Mouse (Mus musculus): ENCODE measurements around the gene Olfr558. TPM values are rescaled to one million over a fixed set of nuclear protein-coding genes. Genes with fewer than 3 reads are reported as not detected.

Olfr558 gene
- polyA plus RNA-seq (2016; fragmentation: Nextera tagmentation; extraction: Ambion mirVana): not detected in 2 replicates

DNA sequence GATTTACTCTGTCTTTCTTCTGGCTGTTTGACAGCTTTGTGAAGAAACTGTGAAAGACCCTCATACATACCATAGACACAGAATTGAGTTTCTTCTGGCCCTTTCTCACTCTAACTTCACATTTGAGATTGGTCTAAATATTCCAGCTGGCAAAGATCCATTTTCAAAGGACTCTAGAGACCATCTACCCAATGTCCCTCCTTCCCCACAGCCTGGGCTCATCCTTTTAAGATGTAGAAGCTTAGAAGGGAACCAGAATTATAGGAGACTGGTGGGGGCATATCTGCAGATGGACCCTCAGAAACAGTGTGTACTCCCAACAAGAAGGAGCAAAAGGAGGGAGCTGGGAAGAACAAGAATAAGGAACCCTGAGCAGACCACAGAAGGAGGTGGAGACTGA, at the start of gene Olfr558:
Gene Olfr558, plus strand, starts transcription at position 301 of the 400 bp plus-strand sequence.
- H3K4me1 ChIP-seq: no peaks in the 10 kb centered on the region
- H3K9ac ChIP-seq (replicated peaks): no peak within 1 kb of the TSS
- no peaks in the 10 kb centered on the region for H3K9me3 ChIP-seq
- H3K4me3 ChIP-seq: no peak within 1 kb of the TSS
- no peak within 1 kb of the TSS for H3K27ac ChIP-seq (replicated peaks)
- ATAC-seq (ENCODE audit: low FRiP score, low read depth): no peak
- no peaks in the 10 kb centered on the region for H3K36me3 ChIP-seq
- no peaks in the 10 kb centered on the region for H3K27me3 ChIP-seq
- no peak within 1 kb of the TSS for H3K4me2 ChIP-seq (replicated peaks)

DNA sequence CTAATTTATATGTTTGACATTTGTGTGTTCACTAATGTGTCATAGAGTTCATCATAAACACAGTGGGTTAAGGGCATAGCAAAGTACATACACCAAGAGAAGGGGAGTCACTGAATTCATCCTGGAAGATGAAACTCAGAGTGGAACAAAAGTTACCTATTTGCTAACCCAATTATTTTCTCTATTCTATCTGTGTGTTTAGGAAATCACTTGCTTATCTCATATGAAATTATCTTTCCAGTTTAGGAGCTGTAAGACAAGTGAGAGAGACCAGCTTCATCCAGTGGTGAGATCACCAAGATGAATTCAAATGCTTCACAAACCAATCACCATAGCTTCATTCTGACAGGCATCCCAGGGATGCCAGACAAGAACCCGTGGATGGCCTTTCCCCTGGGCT, 43.5 kb upstream of the Olfr558 start, which contains the start of gene Olfr555:
Gene Olfr555, plus strand, starts transcription at position 301 of the 400 bp plus-strand sequence.
- Histone ChIP-seq H3K4me1 (no peaks in the 10 kb centered on the region), H3K4me3 (no peak within 1 kb of the TSS), H3K36me3 (no peaks in the 10 kb centered on the region), H3K27me3 (no peaks in the 10 kb centered on the region), H3K27ac (replicated peaks) (no peak within 1 kb of the TSS), H3K9ac (replicated peaks) (no peak within 1 kb of the TSS), H3K4me2 (replicated peaks) (no peak within 1 kb of the TSS), H3K9me3 (no peaks in the 10 kb centered on the region)
- WGBS: 60% methylated on average over 1 of the region's 1 CpGs
- ATAC-seq (ENCODE audit: low FRiP score, low read depth): no peak

- Histone ChIP-seq H3K4me3 (no peak within 1 kb of the TSS), H3K4me2 (replicated peaks) (no peak within 1 kb of the TSS), H3K9ac (replicated peaks) (no peak within 1 kb of the TSS), H3K36me3 (no peaks in the 10 kb centered on the region), H3K27me3 (no peaks in the 10 kb centered on the region), H3K4me1 (no peaks in the 10 kb centered on the region), H3K27ac (replicated peaks) (no peak within 1 kb of the TSS), H3K9me3 (no peaks in the 10 kb centered on the region)
- WGBS: 41% methylated on average over 3 of the region's 3 CpGs
- no peak for ATAC-seq (ENCODE audit: low FRiP score, low read depth)
These were observed 37.4 kb upstream of the Olfr558 start, which contains the start of gene Olfr556 for GRCm38 (mm10) chr7:102664599-102664998. Olfr556 (plus strand) TSS chr7:102664899.

DNA sequence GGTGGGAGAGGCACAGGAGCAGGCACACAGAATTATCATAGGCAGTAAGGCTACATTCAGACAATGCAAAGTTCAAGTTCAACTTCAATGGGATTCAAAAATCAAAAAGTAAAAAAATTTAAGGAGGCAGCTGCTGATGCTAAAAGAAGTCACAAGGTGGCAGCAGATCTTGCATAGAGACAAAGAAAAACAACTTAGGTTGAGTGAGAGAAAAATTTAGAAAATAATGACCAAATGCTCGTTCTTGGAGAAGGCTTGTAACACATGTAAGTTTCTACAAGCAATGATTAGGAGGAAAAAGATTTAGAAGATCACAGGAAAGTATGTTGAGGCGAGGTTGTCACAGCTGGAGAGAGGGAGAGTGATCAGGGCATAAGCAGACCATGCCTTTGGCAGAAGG, 36.6 kb upstream of the Olfr558 start:
- Histone ChIP-seq H3K4me1 (no peaks in the 10 kb centered on the region), H3K4me2 (replicated peaks) (no peak overlapping the region), H3K9ac (replicated peaks) (no peak overlapping the region), H3K27me3 (no peaks in the 10 kb centered on the region), H3K4me3 (no peak overlapping the region), H3K27ac (replicated peaks) (no peak overlapping the region), H3K9me3 (no peaks in the 10 kb centered on the region), H3K36me3 (no peaks in the 10 kb centered on the region)
- 41% methylated on average over 2 of the region's 2 CpGs for WGBS
- ATAC-seq (ENCODE audit: low FRiP score, low read depth): no peak

- H3K4me1 ChIP-seq: no peaks in the 10 kb centered on the region
- no peak overlapping the region for H3K4me3 ChIP-seq
- no peaks in the 10 kb centered on the region for H3K27me3 ChIP-seq
- H3K27ac ChIP-seq (replicated peaks): no peak overlapping the region
- no peaks in the 10 kb centered on the region for H3K9me3 ChIP-seq
- 95% methylated on average over 2 of the region's 2 CpGs for WGBS
- no peak for ATAC-seq (ENCODE audit: low FRiP score, low read depth)
- H3K9ac ChIP-seq (replicated peaks): no peak overlapping the region
- no peaks in the 10 kb centered on the region for H3K36me3 ChIP-seq
- no peak overlapping the region for H3K4me2 ChIP-seq (replicated peaks)
These were observed 25.8 kb upstream of the Olfr558 start for GRCm38 (mm10) chr7:102676225-102676624.

GRCm38 (mm10) chr7:102681916-102682315, 20.1 kb upstream of the Olfr558 start:
- Histone ChIP-seq H3K4me1 (no peaks in the 10 kb centered on the region), H3K36me3 (no peaks in the 10 kb centered on the region), H3K4me2 (replicated peaks) (no peak overlapping the region), H3K9ac (replicated peaks) (no peak overlapping the region), H3K27ac (replicated peaks) (no peak overlapping the region), H3K9me3 (no peaks in the 10 kb centered on the region), H3K27me3 (no peaks in the 10 kb centered on the region), H3K4me3 (no peak overlapping the region)
- 88% methylated on average over 1 of the region's 1 CpGs for WGBS
- ATAC-seq (ENCODE audit: low FRiP score, low read depth): no peak

DNA sequence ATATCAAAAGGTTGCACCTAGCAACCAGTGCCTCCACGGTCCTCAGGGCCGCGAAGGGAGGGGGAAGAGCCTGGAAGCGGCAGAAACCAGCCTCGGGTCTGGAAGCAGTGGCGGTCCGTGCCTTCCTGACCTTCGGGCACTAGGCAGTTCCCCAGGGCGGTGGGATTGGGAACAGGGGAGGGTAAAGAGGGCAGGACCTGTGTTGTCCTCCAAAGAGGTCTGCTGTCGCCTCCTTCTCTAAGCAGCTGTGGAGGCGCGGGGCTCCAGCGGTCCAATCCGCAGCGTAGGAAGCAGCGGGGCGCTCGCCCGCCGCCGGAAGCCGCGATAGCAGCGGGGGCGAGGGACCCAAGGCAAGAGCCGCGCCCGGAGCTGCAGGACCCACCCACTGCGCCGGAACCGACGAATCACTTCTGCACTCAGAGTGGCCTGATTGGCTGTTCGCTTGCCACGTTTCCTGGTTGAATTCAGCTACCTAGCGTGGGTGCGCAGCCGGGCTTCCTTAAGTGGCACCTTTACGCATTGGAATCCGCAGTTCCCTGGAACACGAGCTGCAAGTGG, 15.0 kb upstream of the Olfr558 start, which contains the start of gene Trim68:
Gene Trim68, minus strand, starts transcription at position 384 of the 558 bp plus-strand sequence.
- Histone ChIP-seq H3K4me3 (peak within 1 kb of the TSS; percentile 58), H3K27me3 (no peaks in the 10 kb centered on the region), H3K36me3 (no peaks in the 10 kb centered on the region), H3K27ac (replicated peaks) (peak within 1 kb of the TSS; percentile 52), H3K9me3 (no peaks in the 10 kb centered on the region), H3K4me2 (replicated peaks) (peak within 1 kb of the TSS; percentile 56), H3K9ac (replicated peaks) (peak within 1 kb of the TSS; percentile 60), H3K4me1 (no peaks in the 10 kb centered on the region)
- ATAC-seq (ENCODE audit: low FRiP score, low read depth): peak; percentile 100
- under 1% methylated on average over 40 of the region's 40 CpGs for WGBS

DNA sequence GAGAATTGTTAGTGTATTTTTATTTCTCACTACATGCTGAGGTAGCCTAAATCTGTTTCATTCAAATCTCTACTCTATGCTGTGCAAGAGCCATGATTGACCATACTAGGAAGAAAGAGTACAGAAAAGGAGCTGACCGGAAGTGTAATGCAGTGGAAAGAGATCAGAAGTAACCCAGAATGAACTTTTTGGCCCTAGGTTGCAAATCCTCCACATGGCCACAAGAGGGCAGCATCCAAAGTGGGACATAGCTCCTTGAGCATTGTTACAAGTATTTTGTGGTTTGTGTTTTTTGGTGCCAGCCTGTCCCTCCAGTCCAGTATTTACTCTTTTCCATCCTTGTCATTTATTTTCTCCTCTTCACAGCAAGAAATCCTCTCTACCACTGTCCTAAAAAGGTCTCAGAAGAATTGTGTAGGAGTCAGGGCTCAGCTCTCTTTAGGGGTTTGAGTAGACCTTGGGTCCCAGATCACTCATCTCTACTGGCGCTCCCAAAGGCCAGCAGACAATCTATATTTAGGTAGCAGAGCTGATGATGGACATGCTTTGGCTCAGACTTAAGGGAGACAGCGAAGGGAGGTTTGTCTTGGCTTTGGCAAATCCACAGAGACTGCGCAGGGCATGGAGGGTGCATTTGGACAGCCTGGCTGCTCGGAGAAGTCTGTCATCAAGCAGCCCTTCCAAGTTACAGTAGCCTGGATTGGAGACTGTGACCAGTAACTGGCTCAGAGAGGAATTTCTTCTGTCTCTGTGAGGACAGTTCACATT, 6.5 kb upstream of the Olfr558 start, which contains the start of gene Olfr557:
Gene Olfr557, plus strand, starts transcription at position 553 of the 768 bp plus-strand sequence.
- no peaks in the 10 kb centered on the region for H3K27me3 ChIP-seq
- no peaks in the 10 kb centered on the region for H3K36me3 ChIP-seq
- H3K27ac ChIP-seq (replicated peaks): no peak within 1 kb of the TSS
- ATAC-seq (ENCODE audit: low FRiP score, low read depth): no peak
- H3K4me3 ChIP-seq: no peak within 1 kb of the TSS
- H3K4me2 ChIP-seq (replicated peaks): no peak within 1 kb of the TSS
- no peaks in the 10 kb centered on the region for H3K9me3 ChIP-seq
- WGBS: 77% methylated on average over 5 of the region's 5 CpGs
- H3K4me1 ChIP-seq: no peaks in the 10 kb centered on the region
- no peak within 1 kb of the TSS for H3K9ac ChIP-seq (replicated peaks)

DNA sequence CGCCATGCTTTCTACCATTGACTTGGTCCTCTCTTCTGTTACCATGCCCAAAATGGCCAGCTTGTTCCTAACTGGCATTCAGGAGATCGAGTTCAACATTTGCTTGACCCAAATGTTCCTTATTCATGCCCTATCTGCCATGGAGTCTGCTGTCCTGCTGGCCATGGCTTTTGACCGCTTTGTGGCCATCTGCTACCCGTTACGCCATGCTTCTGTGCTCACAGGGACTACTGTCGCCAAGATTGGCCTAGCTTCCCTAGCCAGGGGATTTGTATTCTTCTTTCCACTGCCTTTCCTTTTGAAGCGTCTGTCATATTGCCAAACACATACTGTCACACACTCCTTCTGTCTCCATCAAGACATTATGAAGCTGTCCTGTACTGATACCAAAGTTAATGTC, 3.6 kb upstream of the Olfr558 start:
- Histone ChIP-seq H3K4me2 (replicated peaks) (no peak overlapping the region), H3K4me3 (no peak overlapping the region), H3K36me3 (no peaks in the 10 kb centered on the region), H3K4me1 (no peaks in the 10 kb centered on the region), H3K9me3 (no peaks in the 10 kb centered on the region), H3K27me3 (no peaks in the 10 kb centered on the region), H3K9ac (replicated peaks) (no peak overlapping the region), H3K27ac (replicated peaks) (no peak overlapping the region)
- WGBS: 88% methylated on average over 7 of the region's 7 CpGs
- ATAC-seq (ENCODE audit: low FRiP score, low read depth): no peak

DNA sequence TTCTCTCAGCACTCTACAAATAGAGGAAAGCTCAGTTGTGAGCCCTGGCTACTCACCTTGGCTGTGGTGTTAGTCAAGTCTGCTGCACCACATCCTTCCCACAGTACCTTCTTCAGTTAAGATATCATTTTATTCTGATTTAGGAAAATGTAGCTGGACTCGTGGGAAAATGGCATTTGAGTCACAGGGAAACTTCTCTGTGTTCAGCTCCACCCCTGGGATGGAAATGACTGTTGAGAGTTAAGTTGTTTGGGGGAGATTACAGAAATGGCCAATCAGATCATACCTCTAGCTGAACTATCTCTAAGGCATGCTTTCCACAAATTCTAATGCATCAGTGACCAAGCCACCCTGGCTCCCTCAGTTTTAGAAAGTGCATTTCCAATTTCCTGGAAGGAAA, 17.0 kb downstream of the Olfr558 start, which contains the start of gene Olfr33:
Gene Olfr33, minus strand, starts transcription at position 101 of the 400 bp plus-strand sequence.
- Histone ChIP-seq H3K27ac (replicated peaks) (no peak within 1 kb of the TSS), H3K27me3 (no peaks in the 10 kb centered on the region), H3K4me2 (replicated peaks) (no peak within 1 kb of the TSS), H3K9ac (replicated peaks) (no peak within 1 kb of the TSS), H3K9me3 (no peaks in the 10 kb centered on the region), H3K4me3 (no peak within 1 kb of the TSS), H3K4me1 (no peaks in the 10 kb centered on the region), H3K36me3 (no peaks in the 10 kb centered on the region)
- WGBS: 43% methylated on average over 1 of the region's 1 CpGs
- ATAC-seq (ENCODE audit: low FRiP score, low read depth): no peak

GRCm38 (mm10) chr7:102727391-102727790, 25.4 kb downstream of the Olfr558 start, which contains the start of gene Olfr559:
Olfr559 (minus strand) TSS chr7:102727491.
- Histone ChIP-seq H3K9ac (replicated peaks) (no peak within 1 kb of the TSS), H3K27ac (replicated peaks) (no peak within 1 kb of the TSS), H3K27me3 (no peaks in the 10 kb centered on the region), H3K9me3 (no peaks in the 10 kb centered on the region), H3K36me3 (no peaks in the 10 kb centered on the region), H3K4me3 (no peak within 1 kb of the TSS), H3K4me1 (no peaks in the 10 kb centered on the region), H3K4me2 (replicated peaks) (no peak within 1 kb of the TSS)
- ATAC-seq (ENCODE audit: low FRiP score, low read depth): no peak

DNA sequence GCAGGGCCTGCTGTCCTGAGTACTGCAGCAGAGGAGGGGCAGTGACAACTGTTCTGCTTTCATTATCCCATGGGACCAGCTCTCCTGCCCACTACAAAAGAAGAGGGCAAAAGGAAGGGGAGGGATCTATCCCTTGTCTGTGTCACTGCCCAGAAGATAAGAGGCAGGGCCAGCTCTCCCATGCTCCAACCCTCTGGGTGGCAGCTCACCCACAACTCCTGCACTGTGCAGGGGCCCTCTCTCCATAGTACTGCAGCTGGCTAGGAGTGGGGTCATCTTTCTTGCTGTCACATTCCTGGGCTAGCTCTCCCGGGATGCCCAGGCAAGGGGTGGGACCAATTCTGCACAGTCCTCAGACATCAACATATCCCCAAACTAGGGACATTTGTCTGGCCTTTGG, 31.8 kb downstream of the Olfr558 start:
- H3K27me3 ChIP-seq: no peaks in the 10 kb centered on the region
- no peak overlapping the region for H3K4me3 ChIP-seq
- 85% methylated on average over 1 of the region's 1 CpGs for WGBS
- ATAC-seq (ENCODE audit: low FRiP score, low read depth): peak; percentile 34; the same call in 1 of the 2 replicates
- no peak overlapping the region for H3K27ac ChIP-seq (replicated peaks)
- no peaks in the 10 kb centered on the region for H3K4me1 ChIP-seq
- no peaks in the 10 kb centered on the region for H3K9me3 ChIP-seq
- no peak overlapping the region for H3K4me2 ChIP-seq (replicated peaks)
- no peak overlapping the region for H3K9ac ChIP-seq (replicated peaks)
- no peaks in the 10 kb centered on the region for H3K36me3 ChIP-seq

All from midbrain, embryonic 12.5 days (tissue).